Mouse (Mus musculus) ES-Bruce4 (cell line): ENCODE measurements around the gene Sbk2.

Experiments
- CTCF ChIP-seq: IDR thresholded peaks from one replicate; pipeline ENCODE4 v1.8.1; 2011; ENCODE audit warnings: low read depth, low read length
- POLR2A ChIP-seq: IDR thresholded peaks from one replicate; pipeline ENCODE4 v1.8.1; 2011; ENCODE audit warnings: low read length; ENCODE audit not compliant: insufficient read depth

DNA sequence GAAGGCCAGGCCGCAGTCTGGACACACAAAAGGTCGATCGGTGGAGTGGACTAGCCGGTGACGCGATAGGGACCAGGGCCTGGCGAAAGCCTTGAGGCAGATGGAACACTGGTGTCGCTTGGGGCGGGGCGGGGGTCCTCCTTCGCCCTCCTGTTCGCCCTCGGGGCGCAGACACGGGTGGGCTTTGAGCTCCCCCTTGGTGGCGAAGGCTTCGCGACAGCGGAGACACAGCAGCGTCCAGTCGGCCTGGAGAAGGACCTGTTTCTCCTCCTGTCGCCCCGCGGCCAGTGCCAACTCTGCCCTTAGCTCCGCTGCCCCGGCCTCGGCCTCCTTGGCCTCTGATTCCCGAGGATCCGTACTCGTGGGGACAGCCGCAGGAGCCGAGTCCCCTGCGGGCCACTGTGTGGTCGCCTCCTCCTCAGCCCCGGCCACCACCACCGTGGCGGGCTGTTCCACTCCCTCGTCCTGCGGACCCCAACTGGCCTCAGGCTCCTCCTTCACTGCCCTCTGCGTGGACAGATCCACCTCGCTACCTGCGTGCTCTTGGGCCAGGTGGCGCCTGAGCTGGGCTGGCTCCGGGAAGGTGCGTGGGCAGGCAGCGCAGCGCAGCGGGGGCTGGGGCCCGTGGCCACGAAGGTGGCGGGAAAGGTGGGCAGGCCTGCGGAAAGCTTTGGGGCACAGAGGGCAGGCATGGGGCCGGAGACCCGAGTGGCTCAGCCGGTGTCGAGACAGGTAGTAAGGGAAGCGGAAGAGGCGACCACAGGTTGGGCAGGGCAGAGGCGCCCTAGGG is 30.0 kb upstream of the Sbk2 start:
- TF ChIP-seq CTCF = no peak
- no peak for TF ChIP-seq POLR2A
